Mouse (Mus musculus) liver, embryonic 14.5 days (tissue): ENCODE data around the gene Myom3. TPM values are rescaled to one million over a fixed set of nuclear protein-coding genes. Genes with fewer than 3 reads are reported as not detected.

Experiments used
- ATAC-seq: fragments of 200-750 bp; cut with Nextera tagmentation; 2 replicates; pipeline ENCODE4 v1.8.0; 2017; ENCODE audit warnings: moderate number of reproducible peaks, mild to moderate bottlenecking, moderate library complexity; ENCODE audit not compliant: insufficient read depth
- DNase-seq, 3 experiments: peaks; one replicate each; pipeline ENCODE4 v3.0.0-alpha.2; 2012 to 2013; ENCODE audit warnings: low read depth in 3 of 3, low spot score in 3 of 3
- H3K27ac ChIP-seq: fragments of 300-500 bp; sonication (generic); 2 replicates; pipeline ENCODE4 v1.5.1; 2014; ENCODE audit warnings: moderate library complexity, mild to moderate bottlenecking, control low read depth, inconsistent platforms
- H3K27me3 ChIP-seq: fragments of 300-500 bp; sonication (generic); 2 replicates; pipeline ENCODE4 v1.6.1; 2014; ENCODE audit warnings: mild to moderate bottlenecking, low read length, moderate library complexity; ENCODE audit not compliant: control insufficient read depth, insufficient read depth
- H3K36me3 ChIP-seq: fragments of 300-500 bp; sonication (generic); replicated peaks from 2 replicates; pipeline ENCODE4 v1.6.1; 2014; ENCODE audit warnings: low read depth; ENCODE audit not compliant: control insufficient read depth, insufficient read depth
- H3K4me1 ChIP-seq, 2 experiments: fragments of 200-500 bp in 1 of 2; fragments of 300-500 bp in 1 of 2; sonication (generic) in 1 of 2; replicated peaks; 2 replicates each; pipeline ENCODE4 v1.6.1; 2012 to 2014; ENCODE audit warnings: antibody characterized with exemption in 1 of 2, inconsistent platforms in 1 of 2, low read length in 1 of 2; ENCODE audit not compliant: control insufficient read depth in 2 of 2, insufficient read depth in 2 of 2
- H3K4me2 ChIP-seq: fragments of 300-500 bp; sonication (generic); 2 replicates; pipeline ENCODE4 v1.6.1; 2014; ENCODE audit warnings: low read depth, mild to moderate bottlenecking, control low read depth, moderate library complexity
- H3K4me3 ChIP-seq, 2 experiments: fragments of 200-500 bp in 1 of 2; fragments of 300-500 bp in 1 of 2; sonication (generic) in 1 of 2; 2 replicates each; pipeline ENCODE4 v1.5.1; 2012 to 2014; ENCODE audit warnings: low read depth in 2 of 2, low read length in 2 of 2, mild to moderate bottlenecking in 2 of 2, control low read depth in 1 of 2, inconsistent platforms in 1 of 2, moderate library complexity in 1 of 2; ENCODE audit not compliant: insufficient read depth in 1 of 2
- H3K9ac ChIP-seq: fragments of 300-500 bp; sonication (generic); replicated peaks from 2 replicates; pipeline ENCODE4 v1.6.1; 2014; ENCODE audit warnings: mild to moderate bottlenecking, control low read depth, moderate library complexity
- H3K9me3 ChIP-seq: fragments of 300-500 bp; sonication (generic); 2 replicates; pipeline ENCODE4 v1.6.1; 2016; ENCODE audit warnings: low read length, mixed read lengths; ENCODE audit not compliant: control insufficient read depth
- CTCF ChIP-seq: IDR thresholded peaks from 2 replicates; pipeline ENCODE4 v1.5.1; 2016; ENCODE audit warnings: antibody characterized with exemption, low read depth, control low read depth
- EP300 ChIP-seq: IDR thresholded peaks from 2 replicates; pipeline ENCODE4 v1.6.1; 2016; ENCODE audit warnings: antibody characterized with exemption, low read depth
- WGBS: fragments of 180-500 bp; shearing (Covaris S2); extraction: QIAGEN DNeasy Blood & Tissue Kit; methylation state at CpG from one replicate; pipeline ENCODE4 v1.1.7; 2014; ENCODE audit not compliant: insufficient replicate concordance; 5-methylcytosine and 5-hydroxymethylcytosine counted together
- polyA plus RNA-seq, 2 experiments: library from polyadenylated mRNA; depleted of rRNA in 1 of 2; stranded (reverse) in 1 of 2; unstranded in 1 of 2; fragments of >200 nt; fragmentation: Nextera tagmentation in 1 of 2; extraction: Ambion mirVana in 1 of 2; gene quantifications; 2 replicates each; pipeline versions ENCODE4 v1.2.1 to v1.2.3; 2012 to 2014

Myom3 gene
- polyA plus RNA-seq, 2 experiments = 0.04 to 0.06 TPM

- DNase-seq = no peak
- no peak for ATAC-seq
- H3K4me2 ChIP-seq = no peak overlapping the region
- H3K27ac ChIP-seq = no peak overlapping the region
- no peak overlapping the region for H3K4me3 ChIP-seq
- no peaks in the 10 kb centered on the region for H3K27me3 ChIP-seq
- H3K36me3 ChIP-seq = no peaks in the 10 kb centered on the region
- H3K4me1 ChIP-seq = no peaks in the 10 kb centered on the region; a peak in 1 of 4 replicates
- H3K9ac ChIP-seq = no peak overlapping the region
- TF ChIP-seq EP300 (no peak), CTCF (no peak)
- WGBS = 75% methylated on average over 13 of the region's 13 CpGs
- no peaks in the 10 kb centered on the region for H3K9me3 ChIP-seq
Observed at GRCm38 (mm10) chr4:135764700-135765099, 5.2 kb downstream of the Myom3 start.

- Histone ChIP-seq H3K9ac (no peak overlapping the region), H3K4me1 (no peaks in the 10 kb centered on the region; a peak in 1 of 4 replicates), H3K4me3 (no peak overlapping the region), H3K27me3 (no peaks in the 10 kb centered on the region), H3K27ac (no peak overlapping the region), H3K36me3 (no peaks in the 10 kb centered on the region), H3K4me2 (no peak overlapping the region), H3K9me3 (no peaks in the 10 kb centered on the region)
- no peak for ATAC-seq
- WGBS = 57% methylated on average over 8 of the region's 8 CpGs
- no peak for TF ChIP-seq EP300
- no peak for TF ChIP-seq CTCF
- DNase-seq = no peak
Observed at GRCm38 (mm10) chr4:135765707-135766106, 6.2 kb downstream of the Myom3 start.

- Histone ChIP-seq H3K9ac (no peak overlapping the region), H3K27ac (no peak overlapping the region), H3K27me3 (no peaks in the 10 kb centered on the region), H3K4me1 (no peaks in the 10 kb centered on the region; a peak in 1 of 4 replicates), H3K4me2 (no peak overlapping the region), H3K4me3 (no peak overlapping the region), H3K9me3 (no peaks in the 10 kb centered on the region), H3K36me3 (no peaks in the 10 kb centered on the region)
- TF ChIP-seq CTCF (no peak), EP300 (no peak)
- WGBS = 65% methylated on average over 3 of the region's 3 CpGs
- no peak for DNase-seq
- no peak for ATAC-seq
Observed at GRCm38 (mm10) chr4:135766976-135767375, 7.5 kb downstream of the Myom3 start.

- Histone ChIP-seq H3K9ac (no peak overlapping the region), H3K27ac (no peak overlapping the region), H3K9me3 (no peaks in the 10 kb centered on the region), H3K4me2 (no peak overlapping the region), H3K36me3 (no peaks in the 10 kb centered on the region), H3K27me3 (no peaks in the 10 kb centered on the region), H3K4me1 (no peaks in the 10 kb centered on the region), H3K4me3 (no peak overlapping the region)
- ATAC-seq = no peak
- DNase-seq = no peak
- WGBS = 57% methylated on average over 14 of the region's 14 CpGs
- TF ChIP-seq EP300 (no peak), CTCF (peak; percentile 82)
Observed at GRCm38 (mm10) chr4:135768572-135769526, 9.3 kb downstream of the Myom3 start.

GRCm38 (mm10) chr4:135770611-135771305 is 11.2 kb downstream of the Myom3 start:
- Histone ChIP-seq H3K36me3 (no peaks in the 10 kb centered on the region), H3K4me2 (no peak overlapping the region), H3K27me3 (no peaks in the 10 kb centered on the region), H3K27ac (no peak overlapping the region), H3K4me1 (no peaks in the 10 kb centered on the region), H3K4me3 (no peak overlapping the region), H3K9me3 (no peaks in the 10 kb centered on the region), H3K9ac (no peak overlapping the region)
- TF ChIP-seq EP300 (no peak), CTCF (no peak)
- DNase-seq (no peak), ATAC-seq (no peak)
- 69% methylated on average over 18 of the region's 18 CpGs for WGBS
